Mouse (Mus musculus) telencephalon, adult 2 months (tissue): Measurements from ENCODE around the gene Tns3.
"Not testable (repeated sequence)": the region's sequence is repeated elsewhere in the genome, so short reads cannot be mapped to it uniquely, and the experiment has no call there.

ENCODE experiments used
- DNase-seq: peaks from one replicate; pipeline ENCODE4 v3.0.0-alpha.2; 2011; ENCODE audit warnings: low read depth, low spot score

The Tns3 gene

DNA sequence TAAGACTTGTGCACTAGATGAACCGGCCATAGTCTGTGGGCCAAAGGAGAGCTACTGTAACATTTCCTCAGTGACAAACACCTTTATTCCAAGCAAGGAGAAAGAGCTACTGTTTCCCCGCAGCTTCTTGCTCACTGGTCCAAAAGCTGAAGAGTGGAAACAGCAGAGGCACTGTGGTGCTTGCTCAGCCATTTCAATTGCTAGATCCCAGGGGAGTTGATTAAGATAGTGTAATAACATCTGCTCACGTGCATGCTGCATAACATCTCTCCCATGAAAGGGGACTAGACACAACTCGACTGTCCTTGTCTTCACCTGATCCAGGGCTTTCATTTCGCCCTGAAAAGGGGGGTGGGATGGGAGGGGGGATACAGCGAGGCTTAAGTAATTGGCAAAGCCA lies 41.7 kb downstream of the Tns3 start:
- no peak for DNase-seq

- DNase-seq: not testable (repeated sequence)
Observed at GRCm38 (mm10) chr11:8619111-8619510, 45.2 kb downstream of the Tns3 start.

DNA sequence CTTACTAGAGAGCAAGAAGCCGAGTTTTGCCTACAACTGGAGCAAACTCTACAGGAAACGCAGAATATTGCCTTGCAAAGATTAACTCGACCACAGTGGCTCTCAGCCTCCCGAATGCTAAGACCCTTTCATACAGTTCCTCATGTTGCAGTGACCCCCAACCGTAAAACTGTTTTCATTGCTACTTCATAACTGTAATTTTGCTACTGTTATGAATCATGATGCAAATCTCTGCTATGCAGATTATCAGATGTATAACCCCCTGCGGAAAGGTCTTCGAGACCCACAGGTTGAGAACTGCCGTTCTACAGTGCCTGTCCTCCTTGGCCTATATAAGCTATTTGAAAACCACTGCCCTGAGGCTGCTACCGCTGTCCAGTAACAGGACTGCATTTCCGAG lies 46.0 kb downstream of the Tns3 start:
- DNase-seq: no peak

DNA sequence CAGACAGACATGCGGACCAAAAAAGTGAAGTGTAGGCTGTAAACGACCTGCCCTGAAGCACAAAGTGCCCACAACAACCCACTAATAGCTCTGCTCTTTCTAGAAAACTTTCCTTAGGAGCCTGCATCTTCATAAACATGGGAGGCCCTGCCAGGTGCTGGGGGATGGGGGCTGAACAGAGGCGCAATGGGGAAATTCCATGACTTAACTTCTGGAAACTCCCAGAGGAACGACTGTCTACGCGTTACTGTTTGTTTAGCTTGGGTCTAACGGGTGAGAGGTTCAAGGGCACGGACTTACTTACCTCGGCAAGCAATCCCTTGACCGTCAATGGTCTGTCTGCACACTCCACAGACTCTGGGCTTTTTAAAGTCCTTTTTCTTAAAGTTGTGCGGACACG lies 48.9 kb downstream of the Tns3 start:
- no peak for DNase-seq

GRCm38 (mm10) chr11:8610456-8610855 lies 53.9 kb downstream of the Tns3 start:
- no peak for DNase-seq

- no peak for DNase-seq
Observed at GRCm38 (mm10) chr11:8609873-8610272, 54.5 kb downstream of the Tns3 start.

GRCm38 (mm10) chr11:8607123-8607522 lies 57.2 kb downstream of the Tns3 start:
- DNase-seq: no peak

- DNase-seq: no peak
Observed at GRCm38 (mm10) chr11:8604789-8605569, 59.4 kb downstream of the Tns3 start.

DNA sequence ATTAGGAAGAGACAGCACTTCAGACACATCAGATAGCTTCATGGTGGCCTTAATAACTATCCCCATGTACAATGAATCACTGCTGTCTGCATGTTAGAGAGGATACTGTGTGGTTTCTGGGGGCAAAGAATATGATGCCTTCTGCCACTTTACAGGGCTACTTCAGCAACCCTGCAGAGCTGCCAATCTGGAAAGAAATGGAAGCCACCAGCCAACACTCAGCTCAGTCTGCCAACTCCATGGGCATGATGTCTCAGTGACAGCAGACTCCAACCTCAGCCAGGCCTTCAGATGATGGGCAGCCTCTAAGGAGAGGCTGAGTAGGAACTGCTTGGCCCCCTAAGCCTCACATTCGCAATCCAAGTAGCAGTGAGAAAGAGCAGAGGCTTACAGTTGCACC lies 61.7 kb downstream of the Tns3 start:
- DNase-seq: no peak

- no peak for DNase-seq
Observed at GRCm38 (mm10) chr11:8601411-8601821, 62.9 kb downstream of the Tns3 start.

DNA sequence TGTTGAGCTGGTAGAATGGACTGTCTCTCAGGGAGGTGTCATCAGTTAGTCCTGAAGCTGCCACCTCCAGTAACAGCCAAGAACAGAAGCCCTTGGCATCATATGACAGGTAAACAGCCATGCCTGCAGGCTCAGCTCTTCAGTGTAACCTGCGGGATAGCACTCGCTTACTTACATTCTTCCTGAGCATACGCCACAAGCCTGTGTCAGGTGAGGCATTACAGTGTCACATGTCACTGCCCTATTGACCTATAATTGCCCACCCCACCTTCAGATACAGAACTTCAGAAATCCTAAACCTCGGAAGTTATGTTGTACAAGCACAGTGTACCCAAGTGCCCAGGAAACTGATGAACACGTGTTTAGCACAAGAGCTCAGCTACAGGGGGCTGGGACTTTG lies 68.7 kb downstream of the Tns3 start:
- no peak for DNase-seq

GRCm38 (mm10) chr11:8593172-8593571 lies 71.2 kb downstream of the Tns3 start:
- DNase-seq: no peak

DNA sequence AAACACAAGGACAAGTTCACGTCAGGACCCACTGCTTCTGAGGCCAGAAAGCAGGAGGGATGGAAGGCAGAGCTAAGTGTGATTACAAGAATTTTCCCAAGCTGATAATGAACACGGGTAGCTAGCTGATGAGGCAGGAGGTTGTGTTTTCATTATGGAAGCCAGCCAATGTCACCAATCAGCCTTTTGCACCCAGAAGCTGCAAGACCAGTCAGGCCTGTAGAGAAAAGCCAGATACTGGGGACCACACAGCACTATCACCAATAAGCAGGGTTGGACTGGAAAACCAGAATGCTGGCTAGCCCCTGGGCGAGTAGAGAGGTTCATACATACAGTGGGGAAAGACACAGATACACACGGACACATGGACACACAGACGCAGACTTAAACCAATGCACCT lies 73.1 kb downstream of the Tns3 start:
- no peak for DNase-seq

- peak; percentile 79 for DNase-seq
Observed at GRCm38 (mm10) chr11:8589226-8589905, 75.0 kb downstream of the Tns3 start.

DNA sequence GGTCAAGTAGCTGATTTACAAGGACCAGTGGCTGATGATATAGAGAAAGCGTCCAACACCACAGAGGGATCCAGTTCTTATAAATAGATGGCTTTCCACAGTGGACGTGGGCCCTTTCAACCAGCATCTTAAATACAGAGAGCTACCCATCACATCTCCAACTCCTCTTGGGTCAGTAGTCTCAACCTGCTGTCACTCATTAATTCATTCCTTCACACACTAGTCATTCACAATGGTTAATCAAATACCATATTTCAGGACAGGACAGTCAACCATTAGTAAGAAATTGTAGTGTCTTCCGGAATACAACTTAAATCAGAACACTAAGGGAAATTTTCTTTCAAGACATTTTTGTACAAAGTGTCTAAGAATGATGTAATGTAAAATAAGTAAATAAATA lies 76.4 kb downstream of the Tns3 start:
- DNase-seq: no peak

DNA sequence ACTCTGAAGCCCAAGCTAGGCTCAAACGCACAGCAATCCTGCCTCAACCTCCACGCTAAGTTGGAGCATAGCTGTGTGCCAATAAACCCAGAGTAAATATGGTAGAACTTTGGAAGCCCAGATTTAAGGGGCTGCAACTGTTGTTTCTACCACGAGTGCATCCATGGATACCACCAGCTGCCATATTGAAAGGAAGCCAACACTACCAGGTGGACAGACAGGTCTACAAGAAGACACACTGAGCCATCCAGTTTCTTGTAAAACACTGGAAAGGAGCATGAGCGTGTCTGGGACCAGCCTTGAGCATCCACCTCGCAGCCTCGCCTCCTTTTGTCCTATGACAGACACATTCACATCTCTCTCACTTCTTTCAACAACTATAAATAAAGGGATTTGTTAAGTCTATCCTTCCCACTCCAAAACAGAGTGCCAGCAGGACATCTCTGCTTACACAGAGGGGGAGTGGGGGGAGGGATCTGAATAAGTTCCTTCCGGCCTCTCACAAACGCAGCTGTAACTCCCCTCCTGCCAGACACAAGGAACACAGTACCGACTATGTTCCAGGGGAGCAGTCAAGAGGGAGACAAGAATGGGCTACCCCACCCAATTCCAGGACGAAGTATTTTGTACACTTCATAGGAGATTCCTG lies 77.2 kb downstream of the Tns3 start:
- no peak for DNase-seq

DNA sequence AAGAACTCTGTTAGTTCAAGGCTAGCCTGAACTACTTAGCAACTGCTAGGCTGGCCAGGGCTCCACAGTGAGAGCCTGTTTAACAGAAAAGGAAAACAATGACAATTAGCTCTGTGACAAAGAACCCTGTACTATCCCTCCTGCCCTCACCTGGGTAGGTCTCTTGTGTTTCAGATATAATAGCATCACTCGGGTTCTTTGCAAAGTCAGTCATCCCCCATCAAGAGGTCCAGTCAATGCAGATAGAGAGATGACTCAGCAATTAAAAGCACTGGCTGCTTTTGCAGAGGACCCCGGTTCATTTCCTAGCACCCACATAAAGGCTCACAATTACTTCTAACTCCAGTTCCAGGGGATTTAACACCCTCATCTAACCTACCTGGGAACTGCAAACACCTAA lies 78.0 kb downstream of the Tns3 start:
- no peak for DNase-seq

DNA sequence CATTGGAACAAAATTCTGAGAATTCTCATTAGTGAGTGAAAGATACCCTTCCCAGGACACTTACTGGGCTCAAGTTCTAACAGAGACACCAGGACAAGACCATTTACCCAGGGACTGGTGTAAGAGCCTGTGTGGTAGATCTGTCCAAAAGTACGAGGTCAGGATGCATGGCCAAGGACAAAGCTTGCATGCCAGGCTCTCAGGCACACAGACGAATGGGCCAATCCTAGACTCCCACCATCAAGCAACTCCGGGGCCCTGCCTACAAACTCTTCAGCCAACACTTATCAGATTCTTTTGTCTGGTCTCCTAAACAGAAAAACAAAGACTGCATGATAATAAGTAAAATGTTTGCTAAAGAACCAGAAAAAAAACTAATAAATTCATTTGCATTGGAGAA lies 78.6 kb downstream of the Tns3 start:
- DNase-seq: no peak

DNA sequence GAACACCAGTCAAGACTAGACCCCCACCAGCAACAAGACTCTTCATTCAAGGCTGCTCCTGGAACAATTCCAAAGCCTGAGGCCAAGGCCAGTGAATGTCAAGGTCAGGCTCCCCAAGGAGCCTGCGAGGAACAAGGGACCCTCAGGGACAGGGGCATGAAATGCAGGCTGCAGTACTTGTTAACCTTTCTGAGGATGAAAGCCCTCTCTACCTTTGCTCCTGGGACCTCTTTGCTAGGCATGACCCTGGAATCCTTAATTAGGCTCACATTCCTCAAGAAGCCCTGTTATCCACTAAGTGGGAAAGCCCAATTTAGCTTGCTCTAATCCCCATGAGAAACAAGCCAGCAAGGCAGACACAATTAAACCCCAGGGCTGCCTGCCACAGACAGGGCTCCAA lies 79.4 kb downstream of the Tns3 start:
- DNase-seq: no peak

DNA sequence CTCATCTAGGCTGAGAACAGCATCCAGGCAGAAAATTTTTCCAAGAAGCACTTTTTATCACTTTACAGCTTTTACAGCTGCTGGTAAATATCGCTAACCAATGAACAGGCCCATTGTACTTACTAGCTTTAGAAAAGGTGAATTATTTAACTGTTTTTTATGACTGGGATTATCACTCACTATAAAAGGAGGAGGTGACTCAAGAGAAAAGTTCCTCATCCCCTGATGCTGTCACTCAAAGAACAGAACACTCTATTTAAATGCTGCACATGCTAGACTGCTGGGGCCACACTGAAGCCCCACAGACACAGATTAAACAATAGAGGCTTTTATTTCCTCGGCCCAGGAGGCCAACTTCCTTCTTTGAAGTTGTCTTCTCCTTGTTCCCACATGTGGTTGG lies 80.0 kb downstream of the Tns3 start:
- DNase-seq: no peak

DNA sequence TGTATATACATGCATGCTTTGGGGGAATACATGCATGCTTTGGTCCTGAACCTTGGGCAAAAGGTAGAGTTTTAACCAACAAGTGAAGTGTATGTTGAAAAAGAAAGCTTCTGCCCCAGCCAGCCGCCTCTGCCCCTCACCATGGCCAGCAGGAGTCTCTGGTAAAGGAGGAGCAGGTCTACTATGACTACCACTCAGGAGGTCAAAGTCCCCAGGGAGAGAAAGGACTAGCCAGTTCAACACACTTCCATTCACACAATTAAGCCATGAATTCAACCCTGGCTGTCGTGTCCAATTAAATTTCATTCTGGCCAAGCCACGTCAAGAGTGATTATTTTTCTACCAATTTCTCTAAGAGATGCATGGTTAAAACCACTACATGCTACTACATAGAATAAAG lies 81.2 kb downstream of the Tns3 start:
- DNase-seq: no peak

DNA sequence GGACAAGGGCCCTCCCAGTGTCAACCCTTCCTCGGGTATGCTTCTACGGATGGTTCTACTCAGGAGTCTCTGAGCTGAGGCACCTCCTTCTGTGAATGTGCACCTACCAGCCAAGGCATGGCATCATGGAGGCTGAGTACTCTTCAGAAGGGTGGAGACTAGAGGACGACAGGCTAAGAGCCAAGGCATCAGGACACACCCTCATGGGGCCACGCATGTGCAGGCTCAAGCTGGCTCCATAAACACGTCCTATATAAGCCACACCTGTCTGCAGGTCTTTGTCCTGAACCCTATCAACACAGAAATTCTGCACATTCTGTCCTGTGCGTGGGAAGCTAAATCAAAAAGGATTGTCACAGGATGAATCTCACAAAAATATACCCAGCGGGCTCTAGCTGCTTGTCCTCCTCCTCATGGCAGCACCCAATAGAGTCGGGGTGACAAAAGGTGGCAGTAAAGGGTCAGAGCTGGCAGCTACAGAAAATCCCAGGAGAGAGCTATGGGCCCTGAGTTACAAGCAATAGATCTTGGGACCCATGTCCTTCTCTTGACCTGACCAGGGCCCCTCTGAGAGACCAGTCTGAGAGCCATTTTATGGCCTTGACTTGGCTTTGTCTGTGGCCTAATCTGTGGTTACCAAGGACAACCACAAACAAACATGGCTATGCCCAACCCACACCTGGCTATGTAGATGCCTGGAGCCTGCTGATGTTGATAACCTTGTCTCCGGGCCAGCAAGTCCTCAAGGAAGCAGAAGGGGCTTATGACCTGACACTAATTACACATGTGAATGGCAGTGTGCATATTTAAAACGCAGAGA lies 82.0 kb downstream of the Tns3 start:
- no peak for DNase-seq
